Mouse (Mus musculus) spleen, adult 2 months (tissue): ENCODE measurements around the gene Tspan32. TPM values are rescaled to one million over a fixed set of nuclear protein-coding genes. Genes with fewer than 3 reads are reported as not detected.
A peak's percentile ranks its signal among the peaks of the same experiment; 100 is the strongest.

Experiments
- DNase-seq, 2 experiments: peaks; one replicate each; pipeline versions ENCODE4 v3.0.0 to v3.0.0-alpha.2; 2012 to 2021; ENCODE audit warnings: low spot score in 2 of 2, low read depth in 1 of 2
- H3K27ac ChIP-seq: fragments of 200-500 bp; 2 replicates; pipeline ENCODE4 v1.5.1; 2012; ENCODE audit warnings: low read length, inconsistent platforms; ENCODE audit not compliant: insufficient read depth
- H3K27me3 ChIP-seq: fragments of 200-500 bp; 2 replicates; pipeline ENCODE4 v1.6.1; 2012; ENCODE audit warnings: mild to moderate bottlenecking, moderate library complexity, low read length, inconsistent platforms; ENCODE audit not compliant: control insufficient read depth, insufficient read depth
- H3K36me3 ChIP-seq: fragments of 200-500 bp; 2 replicates; pipeline ENCODE4 v1.6.1; 2012; ENCODE audit warnings: mild to moderate bottlenecking, low read length, inconsistent platforms; ENCODE audit not compliant: control insufficient read depth, insufficient read depth
- H3K4me1 ChIP-seq: fragments of 200-500 bp; 2 replicates; pipeline ENCODE4 v1.6.1; 2011; ENCODE audit warnings: inconsistent platforms; ENCODE audit not compliant: control insufficient read depth, insufficient read depth, insufficient read length
- H3K4me3 ChIP-seq: fragments of 200-500 bp; 2 replicates; pipeline ENCODE4 v1.5.1; 2011; ENCODE audit warnings: mild to moderate bottlenecking, inconsistent platforms; ENCODE audit not compliant: insufficient read depth, insufficient read length; ENCODE audit errors: extremely low read depth
- CTCF ChIP-seq: fragments of 200-500 bp; IDR thresholded peaks from 2 replicates; pipeline ENCODE4 v1.5.1; 2011; ENCODE audit warnings: mild to moderate bottlenecking, inconsistent platforms; ENCODE audit not compliant: insufficient read depth, insufficient read length, insufficient replicate concordance; ENCODE audit errors: extremely low read depth
- POLR2A ChIP-seq: fragments of 200-500 bp; IDR thresholded peaks from 2 replicates; pipeline ENCODE4 v1.6.1; 2011; ENCODE audit warnings: low read depth, low read length, inconsistent platforms
- WGBS: fragments of 180-500 bp; shearing (Covaris S2); methylation state at CpG from one replicate; pipeline ENCODE4 v1.1.7; 2018; 5-methylcytosine and 5-hydroxymethylcytosine counted together
- polyA plus RNA-seq: library from polyadenylated mRNA; depleted of rRNA; stranded (reverse); fragments of >200 nt; gene quantifications from 2 replicates; pipeline ENCODE4 v1.2.3, GENCODE M21; 2012

Tspan32 gene
- polyA plus RNA-seq, 1 experiment: 89.4 TPM

DNA sequence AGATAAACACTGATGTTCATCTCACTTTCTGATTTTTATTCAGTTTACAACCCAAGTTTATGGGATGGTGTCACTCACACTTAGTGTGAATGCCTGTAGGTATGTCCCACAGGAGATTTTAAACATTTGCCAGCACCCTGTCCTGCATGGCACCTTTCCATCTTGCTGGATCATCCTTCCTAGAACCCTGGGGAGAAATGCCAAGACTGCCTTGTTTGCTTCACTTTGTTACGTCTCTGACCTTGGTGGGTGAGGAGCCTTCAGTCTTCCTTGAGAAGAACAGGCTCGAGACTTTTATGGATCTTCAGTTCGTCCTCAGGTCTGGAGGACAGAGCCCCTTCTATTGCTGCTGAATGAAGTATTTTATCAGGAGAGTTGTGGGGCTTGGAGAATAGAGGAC, 44.5 kb downstream of the Tspan32 start:
- Histone ChIP-seq H3K27ac (no peak overlapping the region), H3K4me3 (no peak overlapping the region), H3K27me3 (no peaks in the 10 kb centered on the region), H3K4me1 (peaks cover 23% of the 10 kb centered on the region; the same call in 1 of the 2 replicates), H3K36me3 (no peaks in the 10 kb centered on the region)
- TF ChIP-seq CTCF: no peak
- no peak for TF ChIP-seq POLR2A
- WGBS: 81% methylated on average over 3 of the region's 3 CpGs
- no peak for DNase-seq

DNA sequence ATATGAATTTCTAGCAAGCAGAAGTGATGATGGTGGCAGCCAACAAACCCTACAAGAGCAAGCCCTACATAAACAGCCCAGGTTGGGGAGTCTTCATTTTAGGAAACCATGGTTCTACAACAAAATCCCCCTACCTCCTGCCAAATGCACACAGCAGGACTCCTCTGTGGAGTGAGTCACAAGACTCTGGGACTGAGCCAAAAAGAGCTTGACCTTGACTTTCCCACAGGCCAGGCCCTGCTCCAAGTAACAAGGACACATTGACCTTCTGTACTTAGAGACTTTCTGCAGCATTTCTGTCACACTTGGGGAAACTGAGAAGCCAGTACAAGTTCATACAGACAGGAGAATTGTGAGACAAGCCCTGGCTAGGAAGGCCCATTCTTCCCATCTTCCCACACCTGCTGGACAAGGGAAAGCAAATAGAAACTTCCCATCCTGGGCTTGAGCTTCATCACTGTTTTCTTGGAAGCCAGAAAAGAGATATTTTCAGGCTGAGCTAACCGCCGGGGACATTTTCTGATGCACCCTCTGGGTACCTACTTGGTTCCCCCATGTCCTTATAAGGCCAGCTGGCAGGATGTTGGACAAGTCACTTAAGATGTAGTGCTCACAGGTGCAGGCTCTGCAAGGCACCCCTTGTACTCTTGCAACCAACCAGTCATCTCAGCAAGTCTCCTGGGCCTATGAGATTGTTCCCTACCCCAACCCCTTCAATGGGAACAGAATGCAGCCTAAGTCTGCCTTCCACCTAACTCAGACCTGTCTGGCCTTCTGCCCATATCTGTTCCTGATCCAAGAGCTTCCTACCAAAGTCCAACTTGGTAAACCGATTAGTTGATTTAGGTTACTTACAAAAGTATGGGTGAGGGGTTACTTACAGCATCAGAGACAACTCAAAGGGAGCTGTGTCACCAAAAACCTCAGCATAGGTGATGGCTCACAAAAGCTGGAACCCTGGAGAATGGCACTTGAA, 45.3 kb downstream of the Tspan32 start:
- no peak overlapping the region; the same call in 1 of the 2 replicates for H3K27ac ChIP-seq
- no peak for DNase-seq
- no peak overlapping the region for H3K4me3 ChIP-seq
- peaks cover 29% of the 10 kb centered on the region; the same call in 1 of the 2 replicates for H3K4me1 ChIP-seq
- H3K27me3 ChIP-seq: no peaks in the 10 kb centered on the region
- 52% methylated on average over 3 of the region's 3 CpGs for WGBS
- TF ChIP-seq POLR2A: no peak
- no peaks in the 10 kb centered on the region for H3K36me3 ChIP-seq

DNA sequence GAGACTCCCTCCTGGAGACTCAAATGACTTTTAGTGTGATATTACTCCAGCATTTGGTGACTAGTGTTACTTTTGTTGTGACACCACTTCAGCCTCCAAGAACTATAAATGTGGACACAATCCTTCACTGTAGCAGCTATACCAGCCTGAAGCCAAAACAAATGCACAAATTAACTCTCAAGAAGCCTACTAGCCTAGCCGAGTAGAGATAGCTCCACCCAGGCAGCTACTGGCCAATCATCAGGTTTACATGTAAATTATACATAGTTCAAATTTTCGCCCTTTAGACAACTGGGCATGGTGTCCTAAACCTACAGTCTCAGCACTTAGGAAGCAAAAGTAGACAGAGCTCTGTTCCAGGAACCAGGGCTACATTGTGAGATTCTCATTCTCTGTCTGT, 46.5 kb downstream of the Tspan32 start:
- WGBS: 45% methylated on average over 2 of the region's 2 CpGs
- peaks cover 31% of the 10 kb centered on the region; the same call in 1 of the 2 replicates for H3K4me1 ChIP-seq
- no peaks in the 10 kb centered on the region for H3K27me3 ChIP-seq
- no peak overlapping the region for H3K27ac ChIP-seq
- H3K4me3 ChIP-seq: no peak overlapping the region
- H3K36me3 ChIP-seq: no peaks in the 10 kb centered on the region
- no peak for TF ChIP-seq CTCF
- no peak for TF ChIP-seq POLR2A
- DNase-seq: no peak

DNA sequence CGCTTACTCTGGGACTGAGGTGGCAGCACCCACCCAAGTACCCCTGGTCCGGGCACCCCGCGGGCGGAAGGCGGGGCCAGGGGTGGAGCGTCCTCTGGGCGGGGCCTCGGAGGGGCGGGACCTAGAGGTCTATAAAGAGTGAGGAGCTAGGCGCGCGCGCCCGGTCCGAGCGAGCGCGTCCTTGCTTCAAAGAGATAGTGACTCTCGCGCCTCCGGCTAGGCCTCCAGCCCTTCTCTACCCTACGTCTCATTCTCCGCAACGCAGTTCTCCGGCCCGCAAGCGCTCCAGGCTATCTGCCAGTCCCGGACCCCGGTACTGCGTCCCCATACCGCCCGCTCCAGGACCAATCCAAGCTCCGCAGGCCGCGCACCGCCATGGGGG, 47.8 kb downstream of the Tspan32 start, which contains the start of gene Cd81:
Cd81 (plus strand) TSS at position 114 of the 382 bp plus-strand sequence.
- H3K27ac ChIP-seq: peak within 1 kb of the TSS; percentile 72
- TF ChIP-seq POLR2A (peak; percentile 78), CTCF (no peak)
- peaks cover 39% of the 10 kb centered on the region; the same call in 1 of the 2 replicates for H3K4me1 ChIP-seq
- H3K27me3 ChIP-seq: no peaks in the 10 kb centered on the region
- under 1% methylated on average over 36 of the region's 37 CpGs for WGBS
- DNase-seq: peak in 1 of 2 experiments; percentile 84
- no peaks in the 10 kb centered on the region for H3K36me3 ChIP-seq
- peak within 1 kb of the TSS; percentile 63 for H3K4me3 ChIP-seq

GRCm38 (mm10) chr7:143053008-143053899, 48.4 kb downstream of the Tspan32 start:
- Histone ChIP-seq H3K27ac (peak overlapping the region; percentile 72), H3K36me3 (no peaks in the 10 kb centered on the region), H3K4me3 (peak overlapping the region; percentile 63), H3K27me3 (no peaks in the 10 kb centered on the region), H3K4me1 (peaks cover 45% of the 10 kb centered on the region; the same call in 1 of the 2 replicates)
- peak in 1 of 2 experiments; percentile 52 for DNase-seq
- TF ChIP-seq POLR2A (no peak), CTCF (0 out of 2 replicates have a peak, but pooled peaks have one; percentile 29)
- WGBS: under 1% methylated on average over 46 of the region's 46 CpGs

- Histone ChIP-seq H3K36me3 (no peaks in the 10 kb centered on the region), H3K27me3 (no peaks in the 10 kb centered on the region), H3K4me3 (peak overlapping the region; percentile 63; the same call in 1 of the 2 replicates), H3K27ac (no peak overlapping the region), H3K4me1 (peaks cover 51% of the 10 kb centered on the region; the same call in 1 of the 2 replicates)
- TF ChIP-seq CTCF: no peak
- no peak for TF ChIP-seq POLR2A
- WGBS: 22% methylated on average over 11 of the region's 11 CpGs
- no peak for DNase-seq
Measured at GRCm38 (mm10) chr7:143053961-143054611, 49.2 kb downstream of the Tspan32 start.
